Mouse (Mus musculus): ENCODE data around the gene Acad10. TPM values are rescaled to one million over a fixed set of nuclear protein-coding genes. Genes with fewer than 3 reads are reported as not detected.
"Not testable (repeated sequence)": the region's sequence is repeated elsewhere in the genome, so short reads cannot be mapped to it uniquely, and the experiment has no call there.

Gene Acad10
- total RNA-seq, 2 experiments from 2014 or later = 4.5 to 5.3 TPM

DNA sequence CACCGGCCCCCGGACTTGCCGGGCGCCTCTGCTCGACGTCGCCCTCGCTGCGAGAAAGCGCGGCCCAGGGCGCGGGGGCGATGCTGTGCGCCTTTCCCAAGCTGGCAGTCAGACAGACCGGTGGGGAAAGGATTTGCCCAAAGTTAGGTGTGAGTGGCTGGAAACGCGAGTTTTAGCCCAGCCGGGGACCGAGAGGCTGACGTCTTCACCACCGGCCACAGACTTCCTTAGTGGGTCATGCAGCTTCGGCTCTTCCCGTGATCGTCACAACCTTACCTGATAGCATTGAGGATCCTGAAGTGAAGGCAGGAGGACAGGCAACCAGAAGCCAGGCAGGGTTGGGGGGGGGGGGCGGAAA lies 562 bp upstream of the Acad10 start:
- peak; percentile 39 to 61 for DNase-seq (ENCODE audit: low spot score in 2 of 2)

DNA sequence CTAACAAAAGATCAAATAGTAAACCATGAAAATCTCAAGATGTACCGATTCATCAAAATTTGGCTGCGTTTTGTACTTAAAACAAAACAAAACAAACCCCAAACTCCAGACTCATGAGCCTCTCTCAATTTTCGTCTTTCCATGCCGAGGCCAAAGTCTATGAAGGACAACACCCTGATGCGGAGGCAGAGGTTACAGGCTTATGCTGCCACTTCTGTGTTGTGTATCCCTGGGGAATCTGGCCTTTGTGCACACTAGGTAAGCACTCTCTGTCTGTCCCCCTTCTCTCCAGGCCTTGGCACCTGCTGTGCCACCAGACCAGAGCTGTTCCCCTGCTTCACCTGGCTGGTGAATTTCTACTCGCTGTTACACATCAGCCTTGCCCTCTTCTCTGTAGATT lies 2.7 kb downstream of the Acad10 start:
- DNase-seq (ENCODE audit: low spot score in 2 of 2) = not testable (repeated sequence)

DNA sequence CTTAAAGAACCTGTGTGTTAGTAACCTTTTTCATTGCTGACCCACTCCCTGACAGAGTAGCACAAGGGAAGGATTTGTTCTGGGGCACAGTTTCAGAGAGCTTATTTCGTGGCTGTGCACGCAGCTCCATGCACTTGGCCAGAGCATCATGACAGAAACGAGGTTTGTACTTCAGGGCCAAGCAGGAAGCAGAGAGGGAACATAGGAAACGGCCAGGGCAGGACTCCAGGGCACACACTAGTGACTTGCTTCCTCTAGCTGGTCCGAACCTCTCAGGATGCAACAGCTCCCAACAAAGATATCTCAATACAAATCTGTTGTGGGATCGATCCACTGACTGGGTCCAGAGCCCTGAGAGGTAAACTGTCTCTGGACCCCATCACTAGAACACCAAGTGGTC lies 3.4 kb downstream of the Acad10 start:
- not testable (repeated sequence) for DNase-seq (ENCODE audit: low spot score in 2 of 2)

DNA sequence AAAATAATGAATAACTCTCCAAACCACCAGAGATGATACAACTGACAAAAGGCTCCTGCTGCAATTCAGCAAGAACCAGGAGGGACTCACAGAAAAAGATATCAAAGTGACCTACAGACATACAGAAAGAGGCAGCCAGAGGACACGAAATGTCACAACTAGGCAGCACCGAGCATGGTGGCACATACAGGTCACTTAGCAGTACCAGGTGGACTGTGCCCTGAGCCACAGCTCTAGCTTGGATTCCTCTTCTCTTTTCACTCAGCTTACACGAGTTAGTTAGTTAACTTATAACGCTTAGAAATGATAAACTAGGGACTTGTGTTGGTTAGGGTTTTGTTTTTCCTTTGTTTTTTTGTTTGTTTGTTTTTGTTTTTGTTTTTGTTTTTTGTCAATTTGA lies 5.8 kb downstream of the Acad10 start:
- no peak for DNase-seq (ENCODE audit: low spot score in 2 of 2)

GRCm38 (mm10) chr5:121649134-121649533 lies 11.2 kb downstream of the Acad10 start:
- DNase-seq (ENCODE audit: low spot score in 2 of 2) = no peak

DNA sequence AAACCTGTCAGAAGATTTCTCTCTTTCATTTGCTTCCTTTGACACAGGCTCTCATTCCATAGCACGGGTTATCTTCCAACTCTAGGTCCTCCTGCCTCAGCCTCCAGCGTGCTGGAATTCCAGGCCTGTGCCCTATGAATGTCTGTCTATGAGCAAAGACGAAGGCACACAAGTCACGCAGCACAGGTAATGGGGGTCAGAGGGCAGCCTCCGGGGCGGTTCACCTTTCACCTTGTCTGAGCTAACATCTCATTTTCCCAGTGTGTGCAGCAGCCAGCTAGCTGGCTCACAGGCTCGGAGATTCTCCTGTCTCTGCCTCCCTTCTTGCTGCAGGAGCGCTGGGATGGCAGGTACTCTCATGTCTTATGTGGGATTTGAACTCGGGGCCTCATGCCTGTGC lies 20.7 kb downstream of the Acad10 start:
- no peak for DNase-seq (ENCODE audit: low spot score in 2 of 2)

- DNase-seq (ENCODE audit: low spot score in 2 of 2) = no peak
These were observed 23.0 kb downstream of the Acad10 start for GRCm38 (mm10) chr5:121637296-121637695.

GRCm38 (mm10) chr5:121634668-121635067 lies 25.6 kb downstream of the Acad10 start:
- DNase-seq (ENCODE audit: low spot score in 2 of 2) = no peak

GRCm38 (mm10) chr5:121632804-121633203 lies 27.5 kb downstream of the Acad10 start:
- DNase-seq (ENCODE audit: low spot score in 2 of 2) = no peak

- DNase-seq (ENCODE audit: low spot score in 2 of 2) = peak in 1 of 2 experiments; percentile 7
These were observed 29.1 kb downstream of the Acad10 start for GRCm38 (mm10) chr5:121631106-121631647.

GRCm38 (mm10) chr5:121627871-121628270 lies 32.4 kb downstream of the Acad10 start:
- DNase-seq (ENCODE audit: low spot score in 2 of 2) = peak; percentile 64 to 83

DNA sequence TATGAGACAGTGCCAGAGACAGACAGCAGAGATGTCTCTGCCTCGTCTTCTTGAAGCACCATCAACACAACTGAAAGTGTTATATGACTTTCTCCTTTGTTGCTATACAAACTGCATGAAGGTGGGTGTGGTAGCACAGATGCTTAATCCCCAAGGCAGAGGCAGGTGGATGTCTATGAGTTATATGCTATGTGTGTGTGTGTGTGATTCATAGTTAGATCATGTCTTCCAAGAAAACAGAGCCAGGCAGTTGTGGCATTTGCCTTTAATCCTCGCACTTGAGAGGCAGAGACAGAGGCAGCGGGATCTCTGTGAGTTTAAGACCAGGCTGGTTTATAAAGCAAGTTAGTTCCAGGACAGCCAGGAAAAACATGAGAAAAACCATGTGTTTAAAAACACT lies 37.1 kb downstream of the Acad10 start:
- DNase-seq (ENCODE audit: low spot score in 2 of 2) = no peak

DNA sequence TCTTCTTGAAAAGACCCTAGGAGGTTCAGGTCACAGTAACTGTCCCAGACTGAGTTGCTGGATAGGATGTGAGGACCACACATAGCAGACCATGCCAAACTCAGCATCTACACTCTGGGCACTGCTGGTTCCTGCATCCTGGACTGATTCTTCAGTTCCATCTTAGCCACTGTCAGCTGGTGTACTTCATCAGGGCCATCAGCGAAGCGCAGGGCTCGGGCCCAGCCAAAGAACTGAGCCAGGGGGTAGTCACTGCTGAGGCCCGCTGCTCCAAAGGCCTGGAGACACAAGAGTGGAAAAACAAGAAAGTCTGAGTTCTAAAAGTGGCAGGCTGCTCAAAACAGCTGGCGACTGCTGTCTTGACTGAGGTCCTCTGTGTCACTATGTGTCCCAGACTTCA lies 39.2 kb downstream of the Acad10 start:
- no peak for DNase-seq (ENCODE audit: low spot score in 2 of 2)

GRCm38 (mm10) chr5:121618592-121619513 lies 41.5 kb downstream of the Acad10 start, which contains the start of gene Acad12:
Acad12 (minus strand) TSS chr5:121618938.
- peak; percentile 76 to 79 for DNase-seq (ENCODE audit: low spot score in 2 of 2)

- not testable (repeated sequence) for DNase-seq (ENCODE audit: low spot score in 2 of 2)
These were observed 45.4 kb downstream of the Acad10 start for GRCm38 (mm10) chr5:121614921-121615320.

GRCm38 (mm10) chr5:121612036-121612435 lies 48.3 kb downstream of the Acad10 start:
- no peak for DNase-seq (ENCODE audit: low spot score in 2 of 2)

GRCm38 (mm10) chr5:121609556-121610135 lies 50.7 kb downstream of the Acad10 start:
- not testable (repeated sequence) for DNase-seq (ENCODE audit: low spot score in 2 of 2)

GRCm38 (mm10) chr5:121606151-121606550 lies 54.2 kb downstream of the Acad10 start:
- peak; percentile 64 to 87 for DNase-seq (ENCODE audit: low spot score in 2 of 2)

DNA sequence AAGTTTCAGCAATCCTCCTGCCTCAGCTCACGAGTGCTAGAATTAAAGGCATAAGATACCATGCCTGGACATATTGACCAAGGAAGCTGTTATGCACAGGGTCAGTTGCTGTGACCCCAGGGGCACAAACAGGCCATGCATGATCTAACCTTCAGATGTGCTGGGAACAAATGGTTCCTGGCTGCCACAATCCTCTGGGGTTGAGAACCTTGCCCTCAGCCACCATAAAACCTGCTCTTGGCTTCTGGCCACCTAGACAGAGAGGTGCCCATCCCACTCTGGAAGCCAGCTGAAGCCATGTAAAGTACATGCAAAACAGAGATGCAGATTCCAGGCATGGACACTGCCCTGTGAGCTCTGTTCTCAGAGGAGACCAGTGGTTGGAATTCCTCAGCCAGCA lies 56.5 kb downstream of the Acad10 start:
- DNase-seq (ENCODE audit: low spot score in 2 of 2) = not testable (repeated sequence)

- peak; percentile 90 to 95 for DNase-seq (ENCODE audit: low spot score in 2 of 2)
These were observed 58.6 kb downstream of the Acad10 start for GRCm38 (mm10) chr5:121601547-121602299.

DNA sequence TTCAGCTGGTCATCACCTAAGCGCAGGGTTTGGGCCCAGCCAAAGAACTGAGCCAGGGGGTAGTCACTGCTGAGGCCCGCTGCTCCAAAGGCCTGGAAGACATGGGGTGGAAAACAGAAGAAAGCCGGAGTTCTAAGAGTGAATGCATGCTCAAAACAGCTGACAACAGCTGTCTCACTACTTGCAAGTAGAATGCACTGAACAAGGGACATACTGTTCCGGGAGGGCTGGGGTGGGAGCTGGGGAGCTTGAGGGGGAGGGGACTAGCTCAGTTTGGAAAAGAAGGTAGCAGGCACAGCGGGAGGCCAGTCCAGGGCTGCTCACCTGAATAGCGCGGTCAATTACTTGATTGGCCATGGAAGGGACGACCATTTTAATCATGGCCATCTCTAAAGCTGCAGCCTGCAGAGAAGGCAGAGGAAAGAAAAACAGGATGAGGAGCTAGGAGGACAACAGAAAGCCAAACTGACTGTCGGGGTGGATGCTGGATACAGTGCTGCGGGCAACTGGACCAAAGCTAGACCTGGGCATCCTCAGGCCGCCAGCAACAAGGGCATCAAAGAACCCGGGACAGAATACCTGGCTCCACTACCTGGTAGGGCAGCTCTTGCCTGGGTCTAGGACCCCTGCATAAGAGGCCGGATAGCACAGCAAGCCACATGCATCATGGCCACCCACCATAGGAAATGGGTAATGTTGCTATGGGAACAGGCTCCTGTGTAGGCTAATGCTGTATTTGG lies 61.3 kb downstream of the Acad10 start:
- DNase-seq (ENCODE audit: low spot score in 2 of 2) = no peak
